Mouse (Mus musculus): ENCODE data around the gene Fam71e1. TPM values are rescaled to one million over a fixed set of nuclear protein-coding genes. Genes with fewer than 3 reads are reported as not detected.

Gene Fam71e1
- total and polyA plus RNA-seq, 3 experiments = 1.2 to 2.0 TPM; not detected in 1

DNA sequence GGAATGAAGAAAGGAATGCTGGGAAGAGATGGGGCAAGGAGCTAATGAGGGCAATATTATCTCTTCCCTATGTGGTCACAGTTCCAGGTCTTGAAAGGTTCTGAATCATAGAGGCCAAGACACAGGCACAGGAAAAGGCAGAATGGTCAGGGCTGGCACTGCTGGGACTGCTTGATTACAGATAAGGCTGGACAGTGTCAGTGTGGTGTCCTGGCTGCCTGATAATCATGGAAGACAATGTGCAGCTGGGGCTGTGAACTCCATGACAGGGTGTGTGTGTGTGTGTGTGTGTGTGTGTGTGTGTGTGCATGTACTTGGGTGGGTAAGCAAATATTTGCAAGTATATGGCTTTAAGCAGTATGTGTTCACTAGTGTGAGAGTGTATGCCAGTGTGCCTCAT, 11.1 kb downstream of the Fam71e1 start:
- no peak for DNase-seq (ENCODE audit: low read depth, low spot score)
- Histone ChIP-seq H3K4me1 (ENCODE audit: control insufficient read depth in 1 of 2, insufficient read depth in 2 of 2, low read length in 2 of 2) (no peaks in the 10 kb centered on the region), H3K9ac (ENCODE audit: control insufficient read depth, low read depth, low read length, poor library complexity, severe bottlenecking) (no peak overlapping the region), H3K27me3 (ENCODE audit: control insufficient read depth in 1 of 2, insufficient read depth in 2 of 2, low read length in 2 of 2) (peaks cover 0 to 3% of the 10 kb centered on the region in 2 experiments; a peak in 1 of 4 replicates), H3K36me3 (ENCODE audit: control insufficient read depth in 1 of 2, insufficient read depth in 2 of 2, low read length in 2 of 2) (no peaks in the 10 kb centered on the region), H3K4me3 (ENCODE audit: control insufficient read depth in 1 of 2, insufficient read depth in 1 of 2, low read depth in 2 of 2, low read length in 2 of 2) (no peak overlapping the region), H3K27ac (ENCODE audit: control insufficient read depth, low read depth, low read length) (no peak overlapping the region), H3K79me2 (ENCODE audit: control insufficient read depth, insufficient read depth, low read length, poor library complexity) (no peaks in the 10 kb centered on the region), H3K9me3 (replicated peaks; ENCODE audit: insufficient read depth, low read length) (no peaks in the 10 kb centered on the region)
- no peak for TF ChIP-seq MYC (IDR thresholded peaks at IDR 0.05; ENCODE audit: low read depth, low read length)

DNA sequence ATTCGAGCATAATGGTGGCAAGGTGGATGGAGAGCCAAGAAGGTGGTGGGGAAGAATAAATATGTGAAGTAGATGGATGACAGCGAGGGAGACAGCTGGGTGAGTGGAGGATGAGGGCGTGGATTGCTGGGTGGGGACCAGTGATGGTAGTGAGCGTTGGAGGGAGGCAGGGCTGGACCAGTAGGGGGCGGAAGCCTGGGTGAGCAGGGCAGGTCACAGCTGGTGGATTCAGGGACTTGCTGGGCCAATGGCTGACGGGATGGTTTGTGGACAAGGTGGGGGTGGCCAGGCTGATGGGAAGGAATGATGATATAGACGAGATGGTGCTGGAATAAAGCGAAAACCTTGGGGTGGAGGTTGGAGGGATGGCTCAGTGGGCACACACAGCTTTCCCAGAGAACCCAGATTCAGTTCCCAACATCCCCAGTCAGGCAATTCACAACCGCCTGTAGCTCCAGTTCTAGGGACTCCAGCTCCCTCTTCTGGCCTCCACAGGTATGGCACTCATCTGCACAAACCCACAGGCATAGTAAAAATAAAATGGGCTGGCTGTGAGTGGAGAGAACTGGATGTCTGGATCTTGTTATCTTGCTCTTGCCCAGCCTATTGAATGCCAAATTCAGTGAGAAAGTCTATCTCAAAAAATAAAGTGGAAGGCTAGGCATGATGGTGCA, 23.0 kb downstream of the Fam71e1 start:
- H3K36me3 ChIP-seq (ENCODE audit: control insufficient read depth in 1 of 2, insufficient read depth in 2 of 2, low read length in 2 of 2) = no peaks in the 10 kb centered on the region
- peak; percentile 48 for DNase-seq (ENCODE audit: low read depth, low spot score)
- peaks cover 0 to 3% of the 10 kb centered on the region in 2 experiments; a peak in 3 of 4 replicates for H3K27me3 ChIP-seq (ENCODE audit: control insufficient read depth in 1 of 2, insufficient read depth in 2 of 2, low read length in 2 of 2)
- TF ChIP-seq CTCF (IDR thresholded peaks at IDR 0.05 in 2 of 3, conservative IDR thresholded peaks at IDR 0.05 in 1 of 3; ENCODE audit: control insufficient read depth in 1 of 3, insufficient read depth in 1 of 3, low read depth in 2 of 3, low read length in 3 of 3, poor library complexity in 1 of 3, severe bottlenecking in 1 of 3) = peak; percentile 60 to 68 (median 61)
- TF ChIP-seq ELF1 (IDR thresholded peaks at IDR 0.05; ENCODE audit: low read depth, low read length) = no peak
- no peak for TF ChIP-seq TBP (IDR thresholded peaks at IDR 0.05; ENCODE audit: low read depth, low read length)
- no peak for TF ChIP-seq TAL1 (IDR thresholded peaks at IDR 0.05; ENCODE audit: low read length)
- TF ChIP-seq RAD21 (IDR thresholded peaks at IDR 0.05; ENCODE audit: low read depth, low read length) = peak; percentile 57
- no peak for TF ChIP-seq RCOR1 (IDR thresholded peaks at IDR 0.05; ENCODE audit: low read depth, low read length)
- TF ChIP-seq MEF2A (IDR thresholded peaks at IDR 0.05; ENCODE audit: extremely low read depth, insufficient replicate concordance, low read depth, low read length, poor library complexity, severe bottlenecking) = no peak
- TF ChIP-seq GABPA (IDR thresholded peaks at IDR 0.05; ENCODE audit: low read depth, low read length) = no peak
- TF ChIP-seq ZC3H11A (IDR thresholded peaks at IDR 0.05; ENCODE audit: low read depth, low read length) = 0 out of 2 replicates have a peak, but pooled peaks have one; percentile 27
- no peak for TF ChIP-seq USF2 (IDR thresholded peaks at IDR 0.05; ENCODE audit: borderline replicate concordance in 1 of 2, insufficient read depth in 1 of 2, low read depth in 1 of 2, low read length in 2 of 2)
- peak; percentile 58 for TF ChIP-seq SMC3 (IDR thresholded peaks at IDR 0.05; ENCODE audit: low read depth, low read length)
- no peaks in the 10 kb centered on the region for H3K4me1 ChIP-seq (ENCODE audit: control insufficient read depth in 1 of 2, insufficient read depth in 2 of 2, low read length in 2 of 2)
- H3K79me2 ChIP-seq (ENCODE audit: control insufficient read depth, insufficient read depth, low read length, poor library complexity) = no peaks in the 10 kb centered on the region
- no peak overlapping the region for H3K4me3 ChIP-seq (ENCODE audit: control insufficient read depth in 1 of 2, insufficient read depth in 1 of 2, low read depth in 2 of 2, low read length in 2 of 2)
- H3K9me3 ChIP-seq (replicated peaks; ENCODE audit: insufficient read depth, low read length) = no peaks in the 10 kb centered on the region
- H3K9ac ChIP-seq (ENCODE audit: control insufficient read depth, low read depth, low read length, poor library complexity, severe bottlenecking) = no peak overlapping the region
- H3K27ac ChIP-seq (ENCODE audit: control insufficient read depth, low read depth, low read length) = no peak overlapping the region

DNA sequence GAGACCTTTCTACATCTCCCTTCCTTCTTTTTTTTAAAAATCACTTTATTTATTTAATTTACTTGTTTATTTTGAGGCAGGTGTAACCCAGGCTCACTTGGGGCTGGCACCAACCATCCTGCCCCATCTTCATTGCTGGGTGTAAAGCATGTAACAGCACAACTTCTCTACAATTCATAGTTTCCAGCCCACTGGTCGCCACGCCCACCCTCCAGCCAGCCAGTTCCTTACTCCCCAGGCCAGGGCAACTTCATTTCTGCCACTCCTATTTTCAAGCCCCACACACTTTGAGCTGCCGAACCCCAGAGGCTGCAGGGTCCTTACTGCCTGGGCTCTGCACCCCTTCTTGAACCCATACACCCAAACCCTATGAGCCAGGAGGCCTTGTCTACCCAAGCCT, 24.6 kb downstream of the Fam71e1 start:
- Histone ChIP-seq H3K9ac (ENCODE audit: control insufficient read depth, low read depth, low read length, poor library complexity, severe bottlenecking) (no peak overlapping the region), H3K36me3 (ENCODE audit: control insufficient read depth in 1 of 2, insufficient read depth in 2 of 2, low read length in 2 of 2) (no peaks in the 10 kb centered on the region), H3K27ac (ENCODE audit: control insufficient read depth, low read depth, low read length) (no peak overlapping the region), H3K27me3 (ENCODE audit: control insufficient read depth in 1 of 2, insufficient read depth in 2 of 2, low read length in 2 of 2) (peaks cover 0 to 3% of the 10 kb centered on the region in 2 experiments; a peak in 3 of 4 replicates), H3K4me3 (ENCODE audit: control insufficient read depth in 1 of 2, insufficient read depth in 1 of 2, low read depth in 2 of 2, low read length in 2 of 2) (no peak overlapping the region), H3K9me3 (replicated peaks; ENCODE audit: insufficient read depth, low read length) (no peaks in the 10 kb centered on the region), H3K79me2 (ENCODE audit: control insufficient read depth, insufficient read depth, low read length, poor library complexity) (no peaks in the 10 kb centered on the region), H3K4me1 (ENCODE audit: control insufficient read depth in 1 of 2, insufficient read depth in 2 of 2, low read length in 2 of 2) (no peaks in the 10 kb centered on the region)
- no peak for TF ChIP-seq SMC3 (IDR thresholded peaks at IDR 0.05; ENCODE audit: low read depth, low read length)
- TF ChIP-seq MYB (IDR thresholded peaks at IDR 0.05; ENCODE audit: low read depth, low read length) = no peak
- TF ChIP-seq E2F4 (IDR thresholded peaks at IDR 0.05; ENCODE audit: borderline replicate concordance, low read depth, low read length) = no peak
- no peak for TF ChIP-seq CHD1 (IDR thresholded peaks at IDR 0.05; ENCODE audit: low read depth, low read length)
- no peak for TF ChIP-seq ZMIZ1 (IDR thresholded peaks at IDR 0.05; ENCODE audit: low read depth, low read length)
- TF ChIP-seq MAX (IDR thresholded peaks at IDR 0.05; ENCODE audit: low read length) = no peak
- TF ChIP-seq POLR2AphosphoS2 (IDR thresholded peaks at IDR 0.05; ENCODE audit: low read length) = no peak
- no peak for TF ChIP-seq NELFE (IDR thresholded peaks at IDR 0.05; ENCODE audit: low read depth, low read length)
- TF ChIP-seq TBP (IDR thresholded peaks at IDR 0.05; ENCODE audit: low read depth, low read length) = no peak
- TF ChIP-seq RAD21 (IDR thresholded peaks at IDR 0.05; ENCODE audit: low read depth, low read length) = no peak
- no peak for TF ChIP-seq RCOR1 (IDR thresholded peaks at IDR 0.05; ENCODE audit: low read depth, low read length)
- TF ChIP-seq BHLHE40 (IDR thresholded peaks at IDR 0.05; ENCODE audit: borderline replicate concordance, low read depth, low read length) = no peak
- no peak for TF ChIP-seq KAT2A (conservative IDR thresholded peaks at IDR 0.05; ENCODE audit: low read depth, low read length)
- TF ChIP-seq CTCF (IDR thresholded peaks at IDR 0.05 in 2 of 3, conservative IDR thresholded peaks at IDR 0.05 in 1 of 3; ENCODE audit: control insufficient read depth in 1 of 3, insufficient read depth in 1 of 3, low read depth in 2 of 3, low read length in 3 of 3, poor library complexity in 1 of 3, severe bottlenecking in 1 of 3) = no peak
- TF ChIP-seq USF2 (IDR thresholded peaks at IDR 0.05; ENCODE audit: borderline replicate concordance in 1 of 2, insufficient read depth in 1 of 2, low read depth in 1 of 2, low read length in 2 of 2) = no peak
- no peak for TF ChIP-seq NRF1 (IDR thresholded peaks at IDR 0.05; ENCODE audit: insufficient read depth, low read depth, low read length, poor library complexity, severe bottlenecking)
- no peak for TF ChIP-seq JUND (IDR thresholded peaks at IDR 0.05; ENCODE audit: low read depth, low read length)
- DNase-seq (ENCODE audit: low read depth, low spot score) = no peak
